Comparison of ENCODE assay signal across 8 mouse cellular contexts in genomic region chr5:113164873-113165441, GRCm38 (mm10). TPM values are rescaled to one million over a fixed set of nuclear protein-coding genes. Genes with fewer than 3 reads are reported as not detected.
A peak's percentile ranks its signal among the peaks of the same experiment; 100 is the strongest.
DNase-seq lines count a peak whose midpoint lies in the region; ATAC-seq lines count a peak whose summit lies in the region.

No protein-coding gene starts in this region.

- peak overlapping the region; percentile 69 for H3K27ac ChIP-seq in forebrain, embryonic 13.5 days
- peak overlapping the region; percentile 79 for H3K27ac ChIP-seq in hindbrain, embryonic 10.5 days

- no peaks in the 10 kb centered on the region for H3K9me3 ChIP-seq in forebrain, embryonic 13.5 days (replicated peaks)
- no peaks in the 10 kb centered on the region for H3K9me3 ChIP-seq in hindbrain, embryonic 10.5 days

- WGBS in forebrain, embryonic 13.5 days: 8% methylated on average over 16 of the region's 16 CpGs
- 4% methylated on average over 16 of the region's 16 CpGs for whole genome bisulfite sequencing in hindbrain, embryonic 10.5 days

- H3K36me3 ChIP-seq in forebrain, embryonic 13.5 days (ENCODE audit: poor library complexity, severe bottlenecking): no peaks in the 10 kb centered on the region
- H3K36me3 ChIP-seq in hindbrain, embryonic 10.5 days: 0 out of 2 replicates have a peak, but pooled peaks cover 3% of the 10 kb centered on the region

- H3K27me3 ChIP-seq in forebrain, embryonic 13.5 days: no peaks in the 10 kb centered on the region
- H3K27me3 ChIP-seq in hindbrain, embryonic 10.5 days (ENCODE audit: insufficient read depth, poor library complexity, severe bottlenecking): 0 out of 2 replicates have a peak, but pooled peaks cover 4% of the 10 kb centered on the region

- peak; percentile 80 for ATAC-seq in forebrain, embryonic 13.5 days
- peak; percentile 73 for ATAC-seq in megakaryocyte, adult 5-6 weeks (ENCODE audit: poor library complexity, severe bottlenecking)

- H3K4me3 ChIP-seq in forebrain, embryonic 13.5 days: no peak overlapping the region
- peak overlapping the region; percentile 21 for H3K4me3 ChIP-seq in hindbrain, embryonic 10.5 days

- peaks cover 38% of the 10 kb centered on the region for H3K4me1 ChIP-seq in forebrain, embryonic 13.5 days
- peaks cover 66% of the 10 kb centered on the region for H3K4me1 ChIP-seq in hindbrain, embryonic 10.5 days (replicated peaks)

- peak; percentile 97 for DNase-seq in ES-CJ7 (ENCODE audit: low read depth, low spot score)
- peak; percentile 92 to 95 for DNase-seq in adrenal gland, postnatal 36 days
- peak; percentile 93 for DNase-seq in hindbrain, embryonic 10.5 days (ENCODE audit: low spot score)
- DNase-seq in layer of hippocampus, adult 9-11 months: peak; percentile 83
- DNase-seq in spleen, adult 18-20 months: peak; percentile 22 to 31
- no peak for DNase-seq in frontal cortex, postnatal 36 days (ENCODE audit: low spot score in 2 of 2)

- 0 out of 2 replicates have a peak overlapping the region, but pooled peaks have one; percentile 1 for H3K4me2 ChIP-seq in forebrain, embryonic 13.5 days

- no peak overlapping the region for H3K9ac ChIP-seq in forebrain, embryonic 13.5 days

RNA-seq across cellular contexts. Expression of gene 2900026A02Rik, which starts 56.1 kb away (rescaled TPM):
- 10 to 100 TPM; 13.2 to 18.5 TPM for total RNA-seq in adrenal gland, postnatal 36 days (2021)
- 4.3 and 5.1 TPM in 2 replicates for polyA plus RNA-seq in forebrain, embryonic 13.5 days (2015; fragmentation: Nextera tagmentation; extraction: Ambion mirVana)
- 2.1 and 4.1 TPM in 2 replicates for polyA plus RNA-seq in hindbrain, embryonic 10.5 days (2016; fragmentation: Nextera tagmentation; extraction: Ambion mirVana)
- 0.11 and 0.30 TPM in 2 replicates for total RNA-seq in megakaryocyte, adult 5-6 weeks (2015)
- total RNA-seq in megakaryocyte, adult 5-6 weeks (2017): 0.29 and 0.45 TPM in 2 replicates

Comparison
In these comparisons a context has a peak if more than half of its experiments do, and no peak if none do; other contexts are left out.
1. DNase-seq: peak in ES-CJ7 (single experiment), adrenal gland, postnatal 36 days (2 of 2), hindbrain, embryonic 10.5 days (single experiment), layer of hippocampus, adult 9-11 months (single experiment) and spleen, adult 18-20 months (2 of 2); none in frontal cortex, postnatal 36 days (0 of 2).
2. RNA of gene 2900026A02Rik, which starts 56.1 kb away (total RNA-seq): 13.2 to 18.5 TPM in adrenal gland, postnatal 36 days; 0.11 to 0.45 TPM in megakaryocyte, adult 5-6 weeks; every median in the first group is over 4 times any median in the second.